Mouse (Mus musculus): ENCODE results near the gene Chrne. TPM values are rescaled to one million over a fixed set of nuclear protein-coding genes. Genes with fewer than 3 reads are reported as not detected.

Chrne gene
- polyA plus RNA-seq, 1 experiment: 0.53 TPM

- TF ChIP-seq CTCF (IDR thresholded peaks at IDR 0.05; ENCODE audit: borderline replicate concordance, control insufficient read depth, extremely low read depth, insufficient read depth, low read length, poor library complexity): no peak
- TF ChIP-seq POLR2A (IDR thresholded peaks at IDR 0.05; ENCODE audit: control insufficient read depth, extremely low read depth, insufficient read depth, low read length, poor library complexity): no peak
- no peak overlapping the region for H3K27ac ChIP-seq (ENCODE audit: control insufficient read depth, insufficient read depth, low read length)
- peaks cover 16% of the 10 kb centered on the region for H3K4me1 ChIP-seq (replicated peaks; ENCODE audit: control insufficient read depth, insufficient read depth, low read length)
These were observed 44.1 kb upstream of the Chrne start for GRCm38 (mm10) chr11:70663101-70663500.

DNA sequence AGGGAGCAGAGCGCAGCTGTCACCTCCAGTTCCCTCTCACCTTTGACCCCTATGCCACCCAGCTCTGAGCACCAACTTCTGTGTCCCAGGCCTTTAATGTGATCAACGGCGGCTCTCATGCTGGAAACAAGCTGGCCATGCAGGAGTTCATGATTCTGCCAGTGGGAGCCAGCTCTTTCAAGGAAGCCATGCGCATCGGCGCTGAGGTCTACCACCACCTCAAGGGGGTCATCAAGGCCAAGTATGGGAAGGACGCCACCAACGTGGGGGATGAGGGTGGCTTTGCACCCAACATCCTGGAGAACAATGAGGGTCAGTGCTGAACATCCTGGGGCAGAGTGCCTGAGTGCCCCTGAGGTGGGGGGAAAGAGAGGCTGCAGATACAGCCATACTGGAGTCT lies 41.6 kb upstream of the Chrne start:
- Histone ChIP-seq H3K36me3 (ENCODE audit: control insufficient read depth, insufficient read depth, low read length) (peaks cover 34% of the 10 kb centered on the region), H3K4me3 (ENCODE audit: control insufficient read depth, insufficient read depth, low read length) (no peak overlapping the region), H3K4me1 (replicated peaks; ENCODE audit: control insufficient read depth, insufficient read depth, low read length) (peaks cover 31% of the 10 kb centered on the region), H3K27ac (ENCODE audit: control insufficient read depth, insufficient read depth, low read length) (no peak overlapping the region), H3K27me3 (ENCODE audit: control insufficient read depth, insufficient read depth, low read length) (no peaks in the 10 kb centered on the region)
- TF ChIP-seq POLR2A (IDR thresholded peaks at IDR 0.05; ENCODE audit: control insufficient read depth, extremely low read depth, insufficient read depth, low read length, poor library complexity) (no peak), CTCF (IDR thresholded peaks at IDR 0.05; ENCODE audit: borderline replicate concordance, control insufficient read depth, extremely low read depth, insufficient read depth, low read length, poor library complexity) (no peak)
- DNase-seq: no peak
- WGBS: 95% methylated on average over 8 of the region's 8 CpGs

More at GRCm38 (mm10) chr11:70663101-70663500, 44.1 kb upstream of the Chrne start:
- peaks cover 34% of the 10 kb centered on the region for H3K36me3 ChIP-seq (ENCODE audit: control insufficient read depth, insufficient read depth, low read length)
- H3K4me3 ChIP-seq (ENCODE audit: control insufficient read depth, insufficient read depth, low read length): no peak overlapping the region
- no peaks in the 10 kb centered on the region for H3K27me3 ChIP-seq (ENCODE audit: control insufficient read depth, insufficient read depth, low read length)
- WGBS: 94% methylated on average over 8 of the region's 8 CpGs
- DNase-seq: no peak

GRCm38 (mm10) chr11:70658942-70659341 lies 39.9 kb upstream of the Chrne start:
- H3K27me3 ChIP-seq (ENCODE audit: control insufficient read depth, insufficient read depth, low read length): no peaks in the 10 kb centered on the region
- no peak for DNase-seq
- peaks cover 21% of the 10 kb centered on the region for H3K36me3 ChIP-seq (ENCODE audit: control insufficient read depth, insufficient read depth, low read length)
- 90% methylated on average over 8 of the region's 8 CpGs for WGBS
- no peak for TF ChIP-seq POLR2A (IDR thresholded peaks at IDR 0.05; ENCODE audit: control insufficient read depth, extremely low read depth, insufficient read depth, low read length, poor library complexity)
- no peak for TF ChIP-seq CTCF (IDR thresholded peaks at IDR 0.05; ENCODE audit: borderline replicate concordance, control insufficient read depth, extremely low read depth, insufficient read depth, low read length, poor library complexity)
- H3K4me1 ChIP-seq (replicated peaks; ENCODE audit: control insufficient read depth, insufficient read depth, low read length): peaks cover 31% of the 10 kb centered on the region
- no peak overlapping the region for H3K4me3 ChIP-seq (ENCODE audit: control insufficient read depth, insufficient read depth, low read length)
- H3K27ac ChIP-seq (ENCODE audit: control insufficient read depth, insufficient read depth, low read length): no peak overlapping the region

DNA sequence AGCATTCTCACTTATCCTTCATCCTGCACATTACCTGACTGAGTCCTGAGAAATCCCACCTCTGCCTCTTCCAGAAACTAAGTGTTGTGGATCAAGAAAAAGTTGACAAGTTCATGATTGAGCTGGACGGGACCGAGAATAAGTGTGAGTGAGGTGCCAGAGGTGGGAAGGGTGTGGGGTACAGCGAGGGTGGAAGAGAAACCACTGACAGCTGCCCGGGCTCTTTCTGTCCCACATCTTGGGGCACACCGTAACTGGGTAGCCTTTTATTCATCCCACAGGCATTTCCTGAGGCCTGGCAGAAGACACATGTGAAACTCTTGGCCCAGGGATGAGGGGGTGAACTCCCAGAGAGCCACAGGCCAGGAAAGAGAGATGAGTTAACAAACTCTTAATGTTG lies 39.5 kb upstream of the Chrne start:
- no peak for DNase-seq
- Histone ChIP-seq H3K27me3 (ENCODE audit: control insufficient read depth, insufficient read depth, low read length) (no peaks in the 10 kb centered on the region), H3K4me3 (ENCODE audit: control insufficient read depth, insufficient read depth, low read length) (no peak overlapping the region), H3K27ac (ENCODE audit: control insufficient read depth, insufficient read depth, low read length) (no peak overlapping the region), H3K36me3 (ENCODE audit: control insufficient read depth, insufficient read depth, low read length) (peaks cover 17% of the 10 kb centered on the region), H3K4me1 (replicated peaks; ENCODE audit: control insufficient read depth, insufficient read depth, low read length) (peaks cover 31% of the 10 kb centered on the region)
- 21% methylated on average over 5 of the region's 5 CpGs for WGBS
- TF ChIP-seq POLR2A (IDR thresholded peaks at IDR 0.05; ENCODE audit: control insufficient read depth, extremely low read depth, insufficient read depth, low read length, poor library complexity) (no peak), CTCF (IDR thresholded peaks at IDR 0.05; ENCODE audit: borderline replicate concordance, control insufficient read depth, extremely low read depth, insufficient read depth, low read length, poor library complexity) (no peak)

- no peak for TF ChIP-seq POLR2A (IDR thresholded peaks at IDR 0.05; ENCODE audit: control insufficient read depth, extremely low read depth, insufficient read depth, low read length, poor library complexity)
- TF ChIP-seq CTCF (IDR thresholded peaks at IDR 0.05; ENCODE audit: borderline replicate concordance, control insufficient read depth, extremely low read depth, insufficient read depth, low read length, poor library complexity): no peak
- H3K4me1 ChIP-seq (replicated peaks; ENCODE audit: control insufficient read depth, insufficient read depth, low read length): peaks cover 31% of the 10 kb centered on the region
- 84% methylated on average over 9 of the region's 9 CpGs for WGBS
- H3K27ac ChIP-seq (ENCODE audit: control insufficient read depth, insufficient read depth, low read length): peak overlapping the region; percentile 20; the same call in 1 of the 2 replicates
- H3K27me3 ChIP-seq (ENCODE audit: control insufficient read depth, insufficient read depth, low read length): no peaks in the 10 kb centered on the region
- no peak overlapping the region for H3K4me3 ChIP-seq (ENCODE audit: control insufficient read depth, insufficient read depth, low read length)
- DNase-seq: no peak
- peaks cover 13% of the 10 kb centered on the region for H3K36me3 ChIP-seq (ENCODE audit: control insufficient read depth, insufficient read depth, low read length)
These were observed 39.0 kb upstream of the Chrne start for GRCm38 (mm10) chr11:70657991-70658390.

- H3K4me1 ChIP-seq (replicated peaks; ENCODE audit: control insufficient read depth, insufficient read depth, low read length): peaks cover 31% of the 10 kb centered on the region
- H3K27ac ChIP-seq (ENCODE audit: control insufficient read depth, insufficient read depth, low read length): peak overlapping the region; percentile 20; the same call in 1 of the 2 replicates
- H3K36me3 ChIP-seq (ENCODE audit: control insufficient read depth, insufficient read depth, low read length): peaks cover 13% of the 10 kb centered on the region
- WGBS: 56% methylated on average over 6 of the region's 6 CpGs
- no peak for TF ChIP-seq POLR2A (IDR thresholded peaks at IDR 0.05; ENCODE audit: control insufficient read depth, extremely low read depth, insufficient read depth, low read length, poor library complexity)
- peak; percentile 24 for DNase-seq
- H3K27me3 ChIP-seq (ENCODE audit: control insufficient read depth, insufficient read depth, low read length): no peaks in the 10 kb centered on the region
- no peak overlapping the region for H3K4me3 ChIP-seq (ENCODE audit: control insufficient read depth, insufficient read depth, low read length)
These were observed 38.6 kb upstream of the Chrne start for GRCm38 (mm10) chr11:70657573-70657972.

- Histone ChIP-seq H3K27me3 (ENCODE audit: control insufficient read depth, insufficient read depth, low read length) (no peaks in the 10 kb centered on the region), H3K36me3 (ENCODE audit: control insufficient read depth, insufficient read depth, low read length) (peaks cover 13% of the 10 kb centered on the region), H3K27ac (ENCODE audit: control insufficient read depth, insufficient read depth, low read length) (peak within 1 kb of the TSS; percentile 97), H3K4me1 (replicated peaks; ENCODE audit: control insufficient read depth, insufficient read depth, low read length) (peaks cover 33% of the 10 kb centered on the region), H3K4me3 (ENCODE audit: control insufficient read depth, insufficient read depth, low read length) (peak within 1 kb of the TSS; percentile 100)
- 73% methylated on average over 3 of the region's 3 CpGs for WGBS
- DNase-seq: no peak
- TF ChIP-seq POLR2A (IDR thresholded peaks at IDR 0.05; ENCODE audit: control insufficient read depth, extremely low read depth, insufficient read depth, low read length, poor library complexity) (no peak), CTCF (IDR thresholded peaks at IDR 0.05; ENCODE audit: borderline replicate concordance, control insufficient read depth, extremely low read depth, insufficient read depth, low read length, poor library complexity) (no peak)
These were observed 37.9 kb upstream of the Chrne start, which contains the start of gene Eno3 for GRCm38 (mm10) chr11:70656964-70657363. Gene Eno3 (plus strand): TSS chr11:70657202.
